ENCODE assay signal across 20 mouse cellular contexts in genomic region chr4:48543071-48543865, GRCm38 (mm10). TPM values are rescaled to one million over a fixed set of nuclear protein-coding genes. Genes with fewer than 3 reads are reported as not detected.
DNase-seq lines count a peak whose midpoint lies in the region; ATAC-seq lines count a peak whose summit lies in the region.
"Had no signal": no experiment of that assay in that cellular context is flagged by ENCODE, and none has a peak within 500 bp of the region (broad histone marks: within the 10 kb centered on the region; RNA-seq: fewer than 3 reads in every experiment).

No protein-coding gene starts in this region.

- no peak overlapping the region for H3K4me2 ChIP-seq in forebrain, embryonic 11.5 days (ENCODE audit: low read depth, low read length, severe bottlenecking)
- peak overlapping the region; percentile 74; the same call in 1 of the 2 replicates for H3K4me2 ChIP-seq in hindbrain, embryonic 12.5 days (replicated peaks)
- no peak overlapping the region for H3K4me2 ChIP-seq in hindbrain, embryonic 13.5 days
- H3K4me2 ChIP-seq in midbrain, embryonic 13.5 days (replicated peaks): peak overlapping the region; percentile 83
- H3K4me2 ChIP-seq: liver, embryonic 12.5 days had no signal

- 0 out of 2 replicates have a peak overlapping the region, but pooled peaks have one; percentile 89 for H3K4me3 ChIP-seq in forebrain, embryonic 10.5 days
- H3K4me3 ChIP-seq in forebrain, embryonic 11.5 days (ENCODE audit: low read depth, low read length): no peak overlapping the region
- no peak overlapping the region for H3K4me3 ChIP-seq in hindbrain, embryonic 12.5 days
- H3K4me3 ChIP-seq in hindbrain, embryonic 13.5 days: no peak overlapping the region
- no peak overlapping the region for H3K4me3 ChIP-seq in midbrain, embryonic 13.5 days (replicated peaks)
- H3K4me3 ChIP-seq: embryonic facial prominence, embryonic 12.5 days; heart, adult 2 months; limb, embryonic 12.5 days; liver, embryonic 12.5 days had no signal

- H3K9me3 ChIP-seq in forebrain, embryonic 10.5 days: no peaks in the 10 kb centered on the region
- no peaks in the 10 kb centered on the region for H3K9me3 ChIP-seq in forebrain, embryonic 11.5 days (ENCODE audit: control insufficient read depth, low read length)
- no peaks in the 10 kb centered on the region for H3K9me3 ChIP-seq in hindbrain, embryonic 12.5 days (replicated peaks)
- H3K9me3 ChIP-seq in hindbrain, embryonic 13.5 days: no peaks in the 10 kb centered on the region
- H3K9me3 ChIP-seq in midbrain, embryonic 13.5 days: no peaks in the 10 kb centered on the region
- H3K9me3 ChIP-seq: embryonic facial prominence, embryonic 12.5 days; limb, embryonic 12.5 days; liver, embryonic 12.5 days had no signal

- no peaks in the 10 kb centered on the region for H3K27me3 ChIP-seq in forebrain, embryonic 10.5 days (ENCODE audit: poor library complexity, severe bottlenecking)
- no peaks in the 10 kb centered on the region for H3K27me3 ChIP-seq in forebrain, embryonic 11.5 days (ENCODE audit: control insufficient read depth, insufficient read depth, low read length)
- H3K27me3 ChIP-seq in hindbrain, embryonic 12.5 days: no peaks in the 10 kb centered on the region
- no peaks in the 10 kb centered on the region for H3K27me3 ChIP-seq in hindbrain, embryonic 13.5 days
- H3K27me3 ChIP-seq in midbrain, embryonic 13.5 days: no peaks in the 10 kb centered on the region
- H3K27me3 ChIP-seq: embryonic facial prominence, embryonic 12.5 days had no signal

- H3K36me3 ChIP-seq in forebrain, embryonic 10.5 days (replicated peaks): peaks cover 7% of the 10 kb centered on the region; the same call in 1 of the 2 replicates
- H3K36me3 ChIP-seq in forebrain, embryonic 11.5 days (ENCODE audit: control insufficient read depth, insufficient read depth, low read length): no peaks in the 10 kb centered on the region
- H3K36me3 ChIP-seq in hindbrain, embryonic 12.5 days: no peaks in the 10 kb centered on the region
- H3K36me3 ChIP-seq in hindbrain, embryonic 13.5 days: no peaks in the 10 kb centered on the region
- no peaks in the 10 kb centered on the region for H3K36me3 ChIP-seq in midbrain, embryonic 13.5 days
- H3K36me3 ChIP-seq: embryonic facial prominence, embryonic 12.5 days; limb, embryonic 12.5 days; liver, embryonic 12.5 days had no signal

- H3K4me1 ChIP-seq in forebrain, embryonic 10.5 days: peaks cover 82% of the 10 kb centered on the region
- peaks cover 21% of the 10 kb centered on the region for H3K4me1 ChIP-seq in forebrain, embryonic 11.5 days (replicated peaks; ENCODE audit: control insufficient read depth, insufficient read depth, low read length)
- peaks cover 69% of the 10 kb centered on the region for H3K4me1 ChIP-seq in hindbrain, embryonic 12.5 days
- peaks cover 79% of the 10 kb centered on the region for H3K4me1 ChIP-seq in hindbrain, embryonic 13.5 days (replicated peaks)
- peaks cover 76% of the 10 kb centered on the region for H3K4me1 ChIP-seq in midbrain, embryonic 13.5 days (replicated peaks)

- DNase-seq in forebrain, embryonic 10.5 days (ENCODE audit: extremely low spot score, low spot score): no peak
- no peak for DNase-seq in forebrain, embryonic 11.5 days (ENCODE audit: low spot score)
- peak; percentile 79 for DNase-seq in ES-CJ7 (ENCODE audit: low read depth, low spot score)
- no peak for DNase-seq in adrenal gland, postnatal 25 days
- DNase-seq: cerebellum, adult 9-10 months; gastrocnemius, postnatal 10 days; kidney, adult 18-20 months; kidney, postnatal 4 days; lung, adult 2 months; lung, postnatal 4 days; right cerebral cortex, postnatal 4 days had no signal

- no peak for ATAC-seq in forebrain, embryonic 11.5 days (replicated peaks; ENCODE audit: low FRiP score)
- no peak for ATAC-seq in hindbrain, embryonic 12.5 days (ENCODE audit: low FRiP score)
- no peak for ATAC-seq in hindbrain, embryonic 13.5 days (ENCODE audit: low FRiP score)
- no peak for ATAC-seq in midbrain, embryonic 13.5 days
- ATAC-seq in erythroblast, adult 5-6 weeks (replicated peaks; ENCODE audit: low FRiP score, poor library complexity, severe bottlenecking): no peak
- ATAC-seq: hindbrain, embryonic 16.5 days; liver, embryonic 12.5 days had no signal

- H3K9ac ChIP-seq in forebrain, embryonic 11.5 days (ENCODE audit: low read length): no peak overlapping the region
- H3K9ac ChIP-seq in hindbrain, embryonic 12.5 days: 0 out of 2 replicates have a peak overlapping the region, but pooled peaks have one; percentile 0
- H3K9ac ChIP-seq in hindbrain, embryonic 13.5 days: no peak overlapping the region
- H3K9ac ChIP-seq in midbrain, embryonic 13.5 days (replicated peaks): no peak overlapping the region
- H3K9ac ChIP-seq: embryonic facial prominence, embryonic 12.5 days; limb, embryonic 12.5 days; liver, embryonic 12.5 days had no signal

- 71% methylated on average over 6 of the region's 6 CpGs for WGBS in forebrain, embryonic 10.5 days
- WGBS in forebrain, embryonic 11.5 days: 66% methylated on average over 6 of the region's 6 CpGs
- WGBS in hindbrain, embryonic 12.5 days: 70% methylated on average over 6 of the region's 6 CpGs
- WGBS in hindbrain, embryonic 13.5 days: 70% methylated on average over 6 of the region's 6 CpGs
- 60% methylated on average over 6 of the region's 6 CpGs for WGBS in midbrain, embryonic 13.5 days

- no peak overlapping the region for H3K27ac ChIP-seq in forebrain, embryonic 10.5 days
- no peak overlapping the region for H3K27ac ChIP-seq in forebrain, embryonic 11.5 days (ENCODE audit: low read depth, low read length)
- H3K27ac ChIP-seq in hindbrain, embryonic 12.5 days: no peak overlapping the region
- no peak overlapping the region for H3K27ac ChIP-seq in hindbrain, embryonic 13.5 days
- no peak overlapping the region for H3K27ac ChIP-seq in midbrain, embryonic 13.5 days
- H3K27ac ChIP-seq: embryonic facial prominence, embryonic 12.5 days; heart, adult 2 months; limb, embryonic 12.5 days; liver, embryonic 12.5 days had no signal

RNA-seq across cellular contexts. Expression of gene Msantd3, which starts 3.5 kb away (rescaled TPM):
- 63.3 and 65.2 TPM in 2 replicates for polyA plus RNA-seq in forebrain, embryonic 10.5 days (2016; fragmentation: Nextera tagmentation; extraction: Ambion mirVana)
- polyA plus RNA-seq in forebrain, embryonic 11.5 days (2014; fragmentation: Nextera tagmentation; extraction: Ambion mirVana): 64.0 and 65.2 TPM in 2 replicates
- 50.8 and 56.1 TPM in 2 replicates for polyA plus RNA-seq in hindbrain, embryonic 12.5 days (2016; fragmentation: Nextera tagmentation; extraction: Ambion mirVana)
- polyA plus RNA-seq in hindbrain, embryonic 13.5 days (2015; fragmentation: Nextera tagmentation; extraction: Ambion mirVana): 33.4 and 39.0 TPM in 2 replicates
- polyA plus RNA-seq in midbrain, embryonic 13.5 days (2015; fragmentation: Nextera tagmentation; extraction: Ambion mirVana): 45.6 and 50.3 TPM in 2 replicates
- 15.7 and 15.8 TPM in 2 replicates for total RNA-seq in adrenal gland, postnatal 25 days (2021)
- 3.7 and 15.5 TPM in 2 replicates for total RNA-seq in erythroblast, adult 5-6 weeks (2015; ENCODE audit: low replicate concordance)
- total RNA-seq in erythroblast, adult 5-6 weeks (2017; ENCODE audit: low replicate concordance): 3.7 and 13.7 TPM in 2 replicates

RNA-seq across cellular contexts. Expression of gene Tmeff1, which starts 41.7 kb away (rescaled TPM):
- polyA plus RNA-seq in forebrain, embryonic 10.5 days (2016; fragmentation: Nextera tagmentation; extraction: Ambion mirVana): 53.5 and 64.1 TPM in 2 replicates
- polyA plus RNA-seq in forebrain, embryonic 11.5 days (2014; fragmentation: Nextera tagmentation; extraction: Ambion mirVana): 124 and 138 TPM in 2 replicates
- 295 and 300 TPM in 2 replicates for polyA plus RNA-seq in hindbrain, embryonic 12.5 days (2016; fragmentation: Nextera tagmentation; extraction: Ambion mirVana)
- 247 and 272 TPM in 2 replicates for polyA plus RNA-seq in hindbrain, embryonic 13.5 days (2015; fragmentation: Nextera tagmentation; extraction: Ambion mirVana)
- 196 and 263 TPM in 2 replicates for polyA plus RNA-seq in midbrain, embryonic 13.5 days (2015; fragmentation: Nextera tagmentation; extraction: Ambion mirVana)
- total RNA-seq in adrenal gland, postnatal 25 days (2021): 11.1 and 16.5 TPM in 2 replicates
- total RNA-seq in erythroblast, adult 5-6 weeks (2015; ENCODE audit: low replicate concordance): not detected in 2 replicates
- total RNA-seq in erythroblast, adult 5-6 weeks (2017; ENCODE audit: low replicate concordance): not detected in 2 replicates

Comparison
In these comparisons a context has a peak if more than half of its experiments do, and no peak if none do; other contexts are left out.
1. H3K4me2 ChIP-seq: peak in hindbrain, embryonic 12.5 days (single experiment) and midbrain, embryonic 13.5 days (single experiment); none in forebrain, embryonic 11.5 days (single experiment) and hindbrain, embryonic 13.5 days (single experiment).